Mouse (Mus musculus): ENCODE measurements around the gene Parn. TPM values are rescaled to one million over a fixed set of nuclear protein-coding genes. Genes with fewer than 3 reads are reported as not detected.

Parn gene
- polyA plus RNA-seq, 1 experiment from 2014 or later: 40.9 TPM

DNA sequence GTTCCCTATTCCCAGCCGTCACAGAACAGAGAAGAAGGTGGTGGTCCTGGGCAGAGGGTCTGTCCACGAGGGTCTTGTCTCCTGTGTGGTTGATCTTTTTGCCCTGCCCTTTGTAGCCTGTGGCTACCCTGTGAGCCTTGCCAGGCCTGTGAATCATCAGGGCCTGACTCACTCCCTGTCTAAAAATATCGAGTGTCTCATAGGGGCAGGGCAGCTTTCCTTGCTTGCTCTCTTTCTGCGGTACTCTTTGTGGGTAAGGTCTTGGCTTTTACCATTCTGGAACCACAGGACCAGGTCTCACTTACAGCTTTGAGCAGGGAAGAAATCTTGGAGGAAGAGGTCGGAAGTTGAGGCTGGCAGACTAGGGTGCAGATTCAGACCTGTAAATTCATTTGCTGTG is 162.9 kb downstream of the Parn start:
- WGBS: 72% methylated on average over 5 of the region's 5 CpGs
- H3K27me3 ChIP-seq: no peaks in the 10 kb centered on the region
- no peaks in the 10 kb centered on the region for H3K36me3 ChIP-seq
- no peaks in the 10 kb centered on the region for H3K4me1 ChIP-seq
- H3K4me3 ChIP-seq: no peak overlapping the region
- no peak overlapping the region for H3K27ac ChIP-seq
- H3K4me2 ChIP-seq (replicated peaks): no peak overlapping the region
- H3K9ac ChIP-seq: no peak overlapping the region
- no peaks in the 10 kb centered on the region for H3K9me3 ChIP-seq
- ATAC-seq (ENCODE audit: insufficient number of reproducible peaks, insufficient read depth, low FRiP score, low TSS enrichment): no peak

DNA sequence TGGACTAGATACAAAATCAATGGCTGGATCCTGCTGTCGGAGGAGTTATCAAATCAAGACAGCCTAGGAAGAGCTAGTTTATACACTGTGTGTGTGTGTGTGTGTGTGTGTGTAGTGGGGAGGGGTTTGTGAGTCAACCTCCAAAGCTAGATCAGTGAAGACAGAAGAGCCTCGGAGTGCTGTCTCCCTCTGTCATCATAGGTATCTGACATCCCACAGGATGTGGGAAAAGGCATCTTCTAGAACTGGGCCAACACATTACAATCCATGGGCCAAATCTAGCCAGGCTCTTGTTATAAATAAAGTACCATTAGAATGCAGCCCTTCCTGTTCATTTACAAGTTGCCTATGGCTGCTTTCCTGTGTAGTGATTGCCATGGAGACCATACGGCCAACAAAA is 163.5 kb downstream of the Parn start:
- WGBS: 86% methylated on average over 3 of the region's 3 CpGs
- H3K4me3 ChIP-seq: no peak overlapping the region
- no peak for ATAC-seq (ENCODE audit: insufficient number of reproducible peaks, insufficient read depth, low FRiP score, low TSS enrichment)
- no peaks in the 10 kb centered on the region for H3K9me3 ChIP-seq
- no peaks in the 10 kb centered on the region for H3K36me3 ChIP-seq
- no peak overlapping the region for H3K9ac ChIP-seq
- no peaks in the 10 kb centered on the region for H3K4me1 ChIP-seq
- no peak overlapping the region for H3K4me2 ChIP-seq (replicated peaks)
- no peak overlapping the region for H3K27ac ChIP-seq
- no peaks in the 10 kb centered on the region for H3K27me3 ChIP-seq

DNA sequence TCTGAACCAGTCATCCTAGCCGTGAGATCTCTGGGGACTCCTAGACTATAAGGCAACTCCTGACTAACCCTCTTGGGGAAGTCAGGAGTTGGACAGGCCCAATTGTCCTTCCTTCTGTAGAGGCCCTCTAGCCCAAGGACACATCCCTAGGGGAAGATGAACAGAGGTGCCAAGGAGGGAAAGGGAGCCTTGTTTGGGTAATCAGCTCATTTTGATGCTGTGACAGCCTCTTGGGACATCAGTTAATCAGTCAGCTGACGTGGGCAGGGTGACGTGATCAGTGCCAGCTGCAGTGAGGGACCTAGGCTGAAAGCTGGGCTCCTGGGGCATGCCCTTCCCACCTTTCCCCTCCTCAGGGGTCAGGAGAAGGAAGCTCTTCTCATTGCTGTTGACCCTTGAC is 169.0 kb downstream of the Parn start:
- ATAC-seq (ENCODE audit: insufficient number of reproducible peaks, insufficient read depth, low FRiP score, low TSS enrichment): no peak
- Histone ChIP-seq H3K4me3 (no peak overlapping the region), H3K36me3 (no peaks in the 10 kb centered on the region), H3K4me1 (no peaks in the 10 kb centered on the region), H3K4me2 (replicated peaks) (no peak overlapping the region), H3K9me3 (no peaks in the 10 kb centered on the region), H3K9ac (no peak overlapping the region), H3K27ac (no peak overlapping the region), H3K27me3 (no peaks in the 10 kb centered on the region)
- whole genome bisulfite sequencing: 64% methylated on average over 3 of the region's 3 CpGs

DNA sequence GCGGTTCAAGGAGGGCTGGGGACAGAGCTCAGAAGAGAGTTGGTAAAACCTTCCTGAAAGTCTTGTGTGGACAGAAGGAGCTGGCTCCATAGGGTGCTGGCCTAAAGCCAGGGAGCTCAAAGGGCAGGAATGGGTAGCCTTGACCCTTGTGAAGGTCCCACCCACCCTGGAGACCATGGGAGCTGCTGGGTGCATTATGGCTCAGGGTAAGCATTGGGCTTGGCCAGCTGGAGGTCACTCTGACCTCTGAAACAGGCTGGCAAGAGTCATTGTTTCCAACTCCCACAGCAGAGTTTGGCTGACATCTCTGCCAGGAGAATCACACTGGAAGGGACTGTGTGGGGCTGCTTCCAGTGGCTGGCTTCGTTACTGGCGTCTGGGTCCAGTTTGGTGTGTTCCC is 174.0 kb downstream of the Parn start:
- Histone ChIP-seq H3K4me2 (replicated peaks) (no peak overlapping the region), H3K4me3 (no peak overlapping the region), H3K27ac (no peak overlapping the region), H3K4me1 (no peaks in the 10 kb centered on the region), H3K36me3 (no peaks in the 10 kb centered on the region), H3K27me3 (no peaks in the 10 kb centered on the region), H3K9ac (no peak overlapping the region), H3K9me3 (no peaks in the 10 kb centered on the region)
- ATAC-seq (ENCODE audit: insufficient number of reproducible peaks, insufficient read depth, low FRiP score, low TSS enrichment): no peak
- 80% methylated on average over 3 of the region's 3 CpGs for WGBS

DNA sequence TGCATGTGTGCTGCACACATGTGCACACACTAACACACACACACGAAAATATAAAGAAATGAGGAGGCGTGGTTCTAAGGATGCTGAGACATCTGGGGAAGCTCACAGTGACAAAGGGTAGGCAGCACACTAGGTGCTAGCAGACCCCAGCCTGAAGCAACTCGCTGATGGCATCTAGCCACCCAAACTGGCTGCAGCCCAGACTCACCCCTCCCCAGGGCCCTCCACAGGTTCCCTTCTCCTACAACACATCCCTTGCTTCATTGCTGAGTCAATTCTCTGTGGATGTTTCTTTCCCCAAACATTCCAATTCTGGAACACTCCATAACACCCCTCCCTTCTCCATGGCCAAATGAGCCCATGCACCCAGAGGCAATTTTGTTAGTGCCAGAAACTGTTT is 175.0 kb downstream of the Parn start:
- no peaks in the 10 kb centered on the region for H3K36me3 ChIP-seq
- no peaks in the 10 kb centered on the region for H3K9me3 ChIP-seq
- H3K4me1 ChIP-seq: no peaks in the 10 kb centered on the region
- no peak overlapping the region for H3K4me3 ChIP-seq
- no peak overlapping the region for H3K4me2 ChIP-seq (replicated peaks)
- 75% methylated on average over 3 of the region's 3 CpGs for WGBS
- H3K9ac ChIP-seq: no peak overlapping the region
- no peaks in the 10 kb centered on the region for H3K27me3 ChIP-seq
- H3K27ac ChIP-seq: no peak overlapping the region
- ATAC-seq (ENCODE audit: insufficient number of reproducible peaks, insufficient read depth, low FRiP score, low TSS enrichment): no peak

DNA sequence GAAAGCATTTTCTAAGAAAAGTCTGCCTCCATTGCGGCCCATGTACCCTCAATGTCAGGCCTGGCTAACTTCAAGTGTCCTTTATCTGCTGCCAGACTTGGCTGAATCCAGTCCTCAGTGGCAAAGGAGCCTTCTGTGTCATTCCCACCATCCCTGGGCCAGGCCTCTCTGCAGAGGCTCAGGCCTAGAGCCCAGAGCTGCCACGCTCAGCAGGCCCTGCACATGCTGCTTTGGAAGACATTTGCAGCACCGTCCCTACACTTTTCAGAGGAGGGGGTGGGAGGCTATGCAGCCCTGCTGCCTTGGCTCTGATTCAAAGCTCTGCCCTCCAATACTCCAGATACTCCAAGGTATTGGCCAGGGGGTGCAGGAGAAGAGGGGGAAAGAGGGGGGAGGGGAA is 176.2 kb downstream of the Parn start:
- no peak for ATAC-seq (ENCODE audit: insufficient number of reproducible peaks, insufficient read depth, low FRiP score, low TSS enrichment)
- 63% methylated on average over 3 of the region's 3 CpGs for WGBS

More for the DNA sequence above, 176.2 kb downstream of the Parn start:
- Histone ChIP-seq H3K36me3 (no peaks in the 10 kb centered on the region), H3K27ac (no peak overlapping the region), H3K27me3 (no peaks in the 10 kb centered on the region), H3K4me3 (no peak overlapping the region), H3K4me1 (peaks cover 4% of the 10 kb centered on the region; the same call in 1 of the 2 replicates), H3K9me3 (no peaks in the 10 kb centered on the region), H3K4me2 (replicated peaks) (no peak overlapping the region), H3K9ac (no peak overlapping the region)

Other genes with a start within 250 kb of the Parn start
- gene Bfar, start 3.7 kb upstream of the Parn start, polyA plus RNA-seq (2016; fragmentation: Nextera tagmentation; extraction: Ambion mirVana): 44.5 and 48.3 TPM in 2 replicates
- 6.9 and 8.0 TPM in 2 replicates for gene 3110001I22Rik, start 3.8 kb upstream of the Parn start, polyA plus RNA-seq (2016; fragmentation: Nextera tagmentation; extraction: Ambion mirVana)
- not detected in 2 replicates for gene Pla2g10, start 62.8 kb upstream of the Parn start, polyA plus RNA-seq (2016; fragmentation: Nextera tagmentation; extraction: Ambion mirVana)
- 82.6 and 83.0 TPM in 2 replicates for gene Rrn3, start 112.5 kb upstream of the Parn start, polyA plus RNA-seq (2016; fragmentation: Nextera tagmentation; extraction: Ambion mirVana)
- 208 and 214 TPM in 2 replicates for gene Ntan1, start 150.7 kb upstream of the Parn start, polyA plus RNA-seq (2016; fragmentation: Nextera tagmentation; extraction: Ambion mirVana)
- gene Pdxdc1, start 235.0 kb upstream of the Parn start, polyA plus RNA-seq (2016; fragmentation: Nextera tagmentation; extraction: Ambion mirVana): 96.6 and 103 TPM in 2 replicates
- 3.7 and 4.1 TPM in 2 replicates for gene Mpv17l, start 235.0 kb upstream of the Parn start, polyA plus RNA-seq (2016; fragmentation: Nextera tagmentation; extraction: Ambion mirVana)